Mouse (Mus musculus) cerebellum, postnatal 10 days (tissue): ENCODE data around the gene Gkn3.

Experiments
- DNase-seq, 2 experiments: peaks; one replicate each; pipeline ENCODE4 v3.0.0; 2021; ENCODE audit warnings: mixed read lengths in 2 of 2

The Gkn3 gene

DNA sequence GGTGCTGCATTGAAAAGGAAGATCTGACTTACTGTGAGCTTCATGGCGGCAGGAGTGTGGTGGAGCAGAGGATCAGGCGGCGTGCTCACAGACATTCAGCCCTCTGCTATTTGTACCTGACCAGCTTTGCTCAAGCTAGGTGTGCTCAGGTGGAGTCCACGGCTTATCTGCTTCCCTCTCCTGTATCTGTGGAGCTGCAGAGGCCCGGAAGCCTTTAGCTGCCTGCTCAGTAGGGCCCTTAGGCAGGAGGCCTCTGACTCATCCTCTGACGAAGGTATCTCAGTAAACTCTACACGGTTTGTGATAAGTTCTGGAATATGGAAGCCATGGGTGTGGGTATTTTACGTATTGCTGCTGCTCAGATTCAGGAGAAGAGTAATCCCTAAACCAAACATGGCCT lies 37.9 kb downstream of the Gkn3 start, which contains the start of gene Gkn1:
Gene Gkn1 (minus strand): TSS at position 114 of the 400 bp plus-strand sequence.
- no peak for DNase-seq

DNA sequence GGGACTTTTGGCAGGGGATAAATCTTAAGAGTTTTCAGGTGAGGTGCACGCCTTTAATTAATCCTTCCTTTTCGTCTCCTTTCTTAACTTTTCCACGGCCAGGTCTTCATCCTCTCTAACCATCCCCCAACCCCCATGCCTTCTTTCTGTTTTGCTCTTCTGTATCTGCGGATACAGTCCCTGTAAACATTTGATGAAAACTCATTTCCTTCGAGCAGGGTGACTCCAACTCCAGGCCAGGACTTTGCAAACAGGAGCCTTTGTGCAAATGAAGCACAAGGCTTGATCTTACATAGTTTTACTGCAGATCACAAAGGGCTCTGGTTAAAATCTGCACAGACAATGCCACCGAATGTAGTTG lies 52.8 kb downstream of the Gkn3 start:
- DNase-seq, result no peak

DNA sequence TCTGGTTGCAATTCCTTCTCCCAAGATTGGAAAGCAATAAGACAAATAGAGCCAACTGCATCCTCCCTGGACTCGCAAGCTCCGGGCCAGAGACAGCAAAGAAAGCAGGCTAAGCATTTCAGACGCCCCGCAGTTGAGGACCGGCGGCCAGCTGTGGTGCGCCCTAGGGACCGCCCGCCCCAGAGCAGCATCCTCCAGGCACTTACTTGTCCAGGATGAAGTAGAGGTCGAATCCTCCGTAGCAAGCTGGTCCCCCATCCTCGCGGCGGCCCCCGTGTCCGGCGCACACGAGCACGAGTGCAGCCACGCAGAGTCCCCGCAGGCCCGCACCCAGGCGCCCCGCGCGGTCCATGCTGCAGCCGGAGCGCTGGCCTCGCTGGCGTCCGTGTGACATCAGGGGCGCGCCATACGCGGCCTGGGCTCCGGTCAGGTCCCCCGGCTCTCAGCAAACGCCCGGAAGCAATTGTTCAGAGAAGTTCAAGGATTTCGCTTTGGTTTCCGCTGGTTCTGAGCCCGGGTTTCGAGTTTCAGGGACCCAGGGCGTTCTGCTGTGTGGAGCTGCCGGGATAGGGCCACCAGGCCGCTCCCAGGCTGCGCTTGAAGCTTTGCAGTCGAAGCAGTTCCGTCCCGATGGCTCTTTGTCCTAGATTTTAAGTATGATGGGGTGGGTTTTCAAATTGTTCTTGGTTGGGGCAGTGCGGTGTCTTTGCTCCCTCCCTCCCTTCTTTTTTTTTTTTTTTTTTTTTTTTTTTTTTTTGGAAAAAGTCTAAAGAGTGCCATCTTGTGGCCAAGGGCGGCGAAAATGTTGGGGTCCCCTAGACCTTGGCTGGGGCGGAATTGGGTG lies 53.4 kb downstream of the Gkn3 start, which contains the start of gene Antxr1:
Gene Antxr1 (minus strand): TSS at position 731 of the 844 bp plus-strand sequence.
- peak; percentile 72 to 78 for DNase-seq

DNA sequence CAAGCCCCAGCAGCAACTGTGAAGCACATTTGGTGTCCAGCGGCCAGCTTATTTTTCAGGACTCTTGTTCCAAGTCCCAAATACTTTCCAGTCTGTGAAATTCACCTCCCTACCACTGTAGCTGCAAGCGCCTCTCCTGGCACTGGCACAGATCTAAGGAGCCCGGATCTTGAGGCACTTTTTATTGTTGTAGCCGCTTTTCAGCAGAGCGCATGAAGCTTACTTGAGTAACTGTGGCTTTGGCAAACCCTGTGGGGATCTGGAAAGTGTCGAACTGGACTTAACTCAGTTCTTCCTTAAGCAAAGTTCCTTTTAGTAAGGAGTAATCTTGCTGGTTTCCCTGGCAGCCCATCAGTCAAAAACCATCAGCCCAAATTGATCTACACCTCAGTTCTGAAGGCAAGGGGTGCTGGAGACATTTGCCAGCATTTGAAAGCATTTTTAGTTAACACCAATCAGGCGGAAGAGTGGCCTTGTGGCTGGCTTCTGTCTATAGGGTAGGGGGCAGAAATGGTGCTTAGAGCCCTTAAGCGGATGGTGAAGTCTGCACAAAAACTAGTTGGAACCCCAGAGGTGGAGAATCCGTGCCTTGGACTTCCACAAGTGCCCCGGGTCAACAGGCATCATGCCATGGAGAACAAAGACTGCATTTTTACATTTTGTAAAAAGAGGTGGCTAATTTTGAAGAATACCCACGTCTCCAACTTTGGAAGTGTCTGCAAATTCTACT lies 54.2 kb downstream of the Gkn3 start:
- peak; percentile 47 to 60 for DNase-seq
